Mouse (Mus musculus) CH12F3 (cell line): ENCODE measurements around the gene Slc5a8.

Experiments used
- in situ Hi-C: fragments of 300-500 bp; cut with MboI; formaldehyde crosslinking; loops from 2 replicates; pipeline ENCODE4 v1.14.3; 2020; ENCODE audit warnings: low sequenced_read_pairs

The Slc5a8 gene

DNA sequence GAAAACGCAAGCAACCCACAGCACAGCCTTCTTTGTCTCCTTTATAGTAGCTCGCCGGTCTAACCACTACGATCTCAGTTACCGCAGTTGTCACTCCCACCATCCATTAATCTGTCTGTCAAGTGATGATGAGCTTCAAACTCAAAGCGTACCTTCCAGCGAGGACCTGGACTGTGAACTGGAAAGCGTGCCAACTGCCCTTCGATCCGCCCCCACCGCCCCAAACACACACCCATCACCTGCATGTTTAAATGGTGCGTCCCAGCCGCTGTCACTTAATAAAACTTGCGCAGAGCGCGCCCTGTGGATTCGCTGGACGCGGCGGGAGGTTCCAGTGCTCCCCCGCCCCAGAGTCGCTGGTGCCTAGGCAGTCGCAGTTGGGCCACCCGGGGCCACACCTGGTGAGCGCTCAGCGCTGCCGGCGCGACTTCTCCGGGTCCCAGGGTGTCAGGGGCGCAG, at the start of gene Slc5a8:
Gene Slc5a8, plus strand, starts transcription at position 361 of the 459 bp plus-strand sequence.
- in situ Hi-C loops: no loop called here

DNA sequence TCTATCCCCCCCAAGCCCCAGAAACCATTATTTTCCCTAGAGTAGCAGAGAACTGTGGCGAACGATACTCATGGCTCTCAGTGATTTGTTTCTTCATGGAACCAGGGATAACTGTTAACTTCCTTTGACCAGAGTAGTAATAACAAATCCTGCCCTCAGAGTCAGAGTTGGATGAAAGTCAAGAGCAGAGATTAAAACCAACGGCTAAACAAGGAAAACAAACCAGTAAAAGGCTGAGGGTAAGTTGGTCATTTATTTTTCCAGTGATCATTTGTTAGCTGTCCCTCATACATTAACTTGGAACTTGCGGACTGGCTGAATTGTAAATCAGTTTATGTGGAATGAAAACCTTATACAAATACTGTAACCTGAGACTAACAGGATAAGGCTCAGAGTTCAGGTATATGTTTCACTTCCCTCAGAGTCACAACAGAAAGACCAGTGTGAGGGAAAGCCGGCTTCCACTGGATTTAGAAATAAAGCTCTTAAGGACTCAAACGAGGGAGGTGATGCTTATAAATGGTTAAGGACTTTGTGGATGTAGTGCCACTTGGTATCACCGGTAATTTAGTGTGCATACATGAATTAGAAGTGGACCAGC, 36.8 kb upstream of the Slc5a8 start:
- in situ Hi-C loops: no loop called here

DNA sequence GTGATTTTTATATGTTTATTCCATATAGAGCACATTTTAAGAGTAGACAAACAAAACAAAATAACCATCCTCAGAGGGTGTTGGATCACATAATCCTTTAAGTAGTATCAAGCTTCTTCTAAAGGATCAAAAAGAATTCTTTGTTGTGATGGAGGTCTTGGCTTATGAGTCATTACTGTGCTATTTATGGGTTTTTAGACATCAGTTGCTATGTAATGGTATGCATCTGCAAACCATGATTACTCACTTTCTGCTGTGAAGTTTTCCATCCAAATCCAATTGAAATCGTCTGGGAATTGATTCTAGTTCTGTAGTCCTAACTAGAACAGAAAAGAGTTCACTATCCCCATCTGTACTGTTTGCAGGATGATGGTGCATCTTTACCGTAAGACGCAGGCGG, 35.8 kb upstream of the Slc5a8 start:
- in situ Hi-C loops: no loop called here

DNA sequence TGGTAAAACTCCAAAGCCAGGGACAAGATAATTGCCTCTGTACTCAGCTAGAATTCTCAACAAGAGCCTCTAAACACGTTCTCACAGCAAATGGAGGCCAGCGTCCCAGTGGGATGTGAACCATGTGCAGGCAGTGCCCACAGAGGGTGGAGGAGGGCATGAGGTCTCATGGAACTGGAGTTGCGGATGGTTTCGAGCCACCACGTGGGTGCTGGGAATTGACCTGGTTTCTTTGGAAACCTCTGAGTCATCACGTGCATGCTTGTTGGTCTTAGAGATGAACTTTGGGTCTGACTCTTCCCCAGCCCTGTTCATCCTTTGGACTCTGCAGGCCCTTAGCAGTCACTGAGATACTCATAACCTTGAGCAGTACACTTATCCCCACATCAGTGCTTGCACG, 32.5 kb upstream of the Slc5a8 start:
- in situ Hi-C loops: no loop called here

DNA sequence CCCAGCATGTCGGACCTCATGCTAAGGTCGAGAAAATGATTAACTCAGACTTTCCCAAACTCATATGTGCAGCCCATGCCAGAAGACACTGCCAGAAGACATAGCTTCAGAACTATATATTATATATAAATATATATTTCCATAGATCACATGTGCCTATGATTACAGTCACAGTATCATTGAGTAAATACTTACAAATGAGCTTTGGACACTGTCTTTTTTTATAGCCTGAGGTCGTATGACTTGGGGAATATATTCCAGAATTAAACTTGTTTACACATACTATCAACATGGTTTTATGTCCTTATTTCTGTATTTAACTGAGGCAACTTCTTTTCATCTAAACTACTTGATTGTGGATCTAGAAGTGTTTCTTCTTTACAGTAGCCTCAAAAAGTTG, 24.9 kb upstream of the Slc5a8 start:
- in situ Hi-C loops: no loop called here

DNA sequence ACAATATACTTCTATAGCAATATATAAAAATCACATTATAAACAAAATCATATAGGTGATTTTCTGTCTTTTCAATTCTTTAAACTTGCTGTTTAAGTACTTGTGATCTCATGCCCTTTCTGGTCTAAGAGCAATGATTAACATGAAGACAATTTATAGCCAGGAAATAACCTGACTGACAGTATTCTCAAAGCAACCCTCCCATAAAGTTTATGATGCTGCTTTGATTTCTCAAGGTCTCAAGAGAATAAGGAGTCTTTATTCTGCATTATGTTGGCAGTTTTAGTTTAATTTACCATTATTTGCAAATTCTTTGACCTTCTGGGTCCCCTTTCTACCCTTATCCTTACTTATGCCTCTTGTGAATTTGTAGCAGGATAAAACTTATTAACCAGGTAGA, 24.4 kb upstream of the Slc5a8 start:
- in situ Hi-C loops: no loop called here

DNA sequence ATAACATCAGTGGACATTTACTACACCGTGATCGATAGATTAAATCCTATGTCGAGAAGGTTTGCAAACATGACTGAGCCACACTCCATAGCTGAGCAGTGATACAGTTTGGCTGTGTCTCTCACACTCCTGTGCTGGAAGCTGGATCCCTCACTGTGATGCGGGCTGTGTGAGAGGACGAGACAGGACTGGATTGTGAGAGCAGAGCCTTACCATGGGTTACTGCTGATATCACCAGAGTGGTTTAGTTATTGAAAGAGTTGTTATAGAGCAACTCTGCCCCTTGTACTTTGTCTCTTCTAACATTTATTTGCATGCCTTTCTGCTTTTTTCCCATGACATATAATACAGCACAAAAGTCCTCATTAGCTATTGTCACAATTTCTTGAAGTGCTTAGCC, 23.5 kb upstream of the Slc5a8 start:
- in situ Hi-C loops: no loop called here

DNA sequence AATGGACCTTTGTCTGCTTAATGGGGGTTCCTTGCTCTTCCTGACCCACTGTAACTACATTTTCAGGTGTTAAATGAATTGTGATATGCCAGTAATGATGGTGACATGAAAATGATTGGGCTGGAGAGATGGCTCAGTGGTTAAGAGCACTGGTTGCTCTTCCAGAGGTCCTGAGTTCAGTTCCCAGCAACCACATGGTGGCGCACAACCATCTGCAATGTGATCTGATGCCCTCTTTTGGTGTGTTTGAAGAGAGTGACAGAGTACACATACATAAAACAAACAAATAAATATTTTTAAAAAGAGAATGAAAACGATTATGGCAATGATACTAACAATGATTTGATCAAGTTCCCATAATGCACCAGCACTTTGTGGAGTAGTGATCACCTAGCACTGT, 19.8 kb upstream of the Slc5a8 start:
- in situ Hi-C loops: no loop called here

DNA sequence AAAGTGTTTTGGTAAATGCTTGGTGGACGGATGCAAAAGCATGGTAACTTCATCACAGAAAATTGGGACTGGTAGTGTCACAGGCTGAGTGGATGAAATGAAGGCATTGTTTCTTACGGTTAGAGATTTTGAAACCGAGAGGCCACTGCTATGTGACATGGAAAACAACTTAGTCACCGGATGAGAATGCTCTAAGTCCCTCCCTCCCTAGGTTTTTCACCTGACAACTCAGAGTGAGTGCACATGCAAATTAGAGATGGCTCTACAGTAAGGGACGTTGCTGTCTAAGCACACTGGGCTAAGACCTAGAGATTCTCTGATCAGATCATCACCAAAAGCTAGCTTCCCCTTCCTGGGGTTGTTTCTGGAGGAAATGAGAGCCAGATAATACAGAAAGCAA, 10.9 kb upstream of the Slc5a8 start:
- in situ Hi-C loops: no loop called here

DNA sequence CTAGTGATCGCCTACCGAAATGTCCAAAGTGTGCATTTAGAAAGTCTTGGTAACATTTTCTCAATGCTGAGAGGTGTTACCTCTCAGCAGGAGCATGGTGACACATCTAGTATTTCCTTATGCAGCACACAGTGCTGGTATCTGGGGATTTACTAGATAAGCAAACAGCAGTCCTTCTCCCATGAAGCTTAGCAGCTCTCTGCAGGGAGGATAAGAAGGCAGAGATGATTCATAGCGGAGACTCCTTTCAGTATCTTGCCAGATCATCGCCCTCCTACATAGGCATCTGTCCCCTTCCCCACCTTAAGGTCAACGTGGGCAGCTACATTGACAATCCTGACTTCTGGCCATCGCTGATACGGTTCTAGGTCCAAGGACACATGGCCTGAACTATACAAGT, 8.4 kb upstream of the Slc5a8 start:
- in situ Hi-C loops: no loop called here

DNA sequence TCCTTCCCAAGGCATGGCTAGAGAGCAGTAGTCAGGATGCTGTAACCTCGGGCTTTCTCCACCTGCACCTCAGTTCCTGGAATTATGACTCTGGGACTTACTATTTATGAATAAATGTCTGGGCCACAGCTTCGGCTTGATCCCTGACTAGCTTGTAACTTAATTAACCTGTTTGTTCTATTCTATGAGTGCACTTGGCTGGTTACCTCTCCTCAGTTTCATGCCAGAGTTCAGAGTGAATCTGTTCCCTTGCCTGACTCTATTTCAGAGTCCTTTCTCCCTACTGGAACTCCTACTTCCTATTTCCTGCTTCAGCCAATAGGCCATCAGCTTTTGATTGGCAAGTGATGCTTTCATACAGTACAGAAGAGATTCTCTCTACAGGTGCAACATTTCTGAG, 2.1 kb upstream of the Slc5a8 start:
- in situ Hi-C loops: no loop called here

DNA sequence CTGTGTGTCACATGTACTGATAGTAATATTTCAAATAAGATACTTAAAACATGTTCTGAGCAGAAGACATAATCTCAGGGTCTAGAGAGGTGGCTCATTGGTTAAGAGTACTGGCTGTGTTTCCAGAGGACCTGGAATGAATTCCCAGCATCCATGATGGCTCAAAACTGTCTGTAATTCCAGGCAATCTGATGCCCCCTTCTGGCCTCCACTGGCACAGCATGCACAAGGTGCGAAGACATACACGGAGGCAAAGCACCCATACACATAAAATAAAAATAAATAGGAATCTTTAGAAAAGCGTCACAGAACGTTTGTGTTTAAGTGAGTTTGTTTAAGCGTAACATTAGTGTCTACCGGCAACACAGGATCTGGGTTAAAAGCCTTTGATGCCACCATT, 956 bp upstream of the Slc5a8 start:
- in situ Hi-C loops: no loop called here

DNA sequence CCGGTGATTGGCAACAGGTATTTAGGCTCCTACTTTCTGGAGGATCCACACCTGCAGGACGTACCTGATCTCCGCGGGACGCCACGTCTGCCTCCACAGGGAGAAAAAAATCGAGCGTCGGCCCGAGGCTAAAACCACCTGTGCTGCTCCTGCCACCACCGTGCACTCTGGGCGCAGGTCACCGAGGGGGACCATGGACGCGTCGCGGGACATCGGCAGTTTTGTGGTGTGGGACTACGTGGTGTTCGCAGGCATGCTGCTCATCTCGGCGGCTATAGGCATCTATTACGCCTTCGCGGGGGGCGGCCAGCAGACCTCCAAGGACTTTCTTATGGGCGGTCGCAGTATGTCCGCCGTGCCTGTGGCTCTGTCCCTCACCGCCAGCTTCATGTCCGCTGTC, 322 bp downstream of the Slc5a8 start:
- in situ Hi-C loops: no loop called here

DNA sequence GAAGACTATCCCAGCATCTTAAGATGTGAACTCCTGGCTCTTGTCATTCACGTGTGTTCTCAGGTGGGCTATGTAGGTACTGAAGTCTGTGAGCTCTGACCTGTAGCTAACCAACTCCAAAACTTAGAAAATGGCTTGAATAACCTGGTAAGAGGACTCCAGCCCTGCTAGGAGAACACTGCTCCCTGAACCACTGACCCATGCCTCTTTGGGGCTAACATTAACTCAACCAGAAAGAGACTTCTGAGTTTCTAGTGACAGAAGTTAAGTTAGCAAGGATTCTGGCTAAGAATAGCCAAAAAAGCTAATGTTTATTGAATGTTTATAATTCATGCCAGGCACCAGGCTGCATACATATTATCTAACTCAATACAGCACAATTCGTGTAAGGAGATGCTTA, 2.6 kb downstream of the Slc5a8 start:
- in situ Hi-C loops: no loop called here

DNA sequence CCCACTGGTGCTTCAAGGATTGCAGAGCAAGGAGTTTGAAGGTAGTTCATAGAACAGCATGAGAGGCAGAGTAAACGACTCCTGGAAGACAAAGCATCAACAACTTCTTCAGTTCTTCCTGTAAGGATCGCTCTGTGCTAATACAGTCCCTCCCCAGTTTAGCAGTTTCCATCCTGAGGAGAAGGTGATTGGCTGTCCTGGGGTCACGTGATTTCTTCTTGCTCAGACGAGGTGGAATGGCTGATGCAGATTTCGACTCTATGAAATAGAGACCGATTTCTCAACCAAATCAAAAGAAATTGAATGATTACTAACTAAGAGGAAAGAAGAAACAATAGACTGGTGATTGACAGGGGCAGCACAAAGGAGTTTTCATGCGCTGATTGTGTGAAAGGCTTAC, 5.6 kb downstream of the Slc5a8 start:
- in situ Hi-C loops: no loop called here

DNA sequence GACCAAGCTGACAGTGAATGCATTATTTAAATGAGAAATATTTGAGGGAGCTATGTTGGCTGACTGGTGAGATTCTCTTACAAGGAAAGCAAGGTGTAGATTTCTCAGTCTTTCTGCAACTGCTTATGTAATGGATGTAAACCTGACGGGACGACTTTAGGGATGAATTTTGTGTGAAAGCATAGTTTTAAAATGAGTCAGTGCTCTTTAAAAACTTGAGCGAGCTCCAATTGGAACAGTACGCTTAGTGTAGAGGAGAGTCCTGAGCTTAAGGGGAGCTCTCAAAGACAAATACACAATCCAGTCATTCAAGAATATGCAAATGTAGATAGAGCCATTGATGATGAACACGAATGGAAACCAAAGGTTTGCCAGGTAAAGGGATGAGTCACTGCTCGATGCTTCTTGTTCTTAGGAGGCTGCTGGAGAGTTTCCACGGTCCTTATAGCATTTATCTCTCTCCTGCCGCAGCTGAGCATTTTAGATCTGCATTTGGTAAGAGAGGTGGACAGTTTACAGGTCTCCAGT, 6.8 kb downstream of the Slc5a8 start:
- in situ Hi-C loops: no loop called here

DNA sequence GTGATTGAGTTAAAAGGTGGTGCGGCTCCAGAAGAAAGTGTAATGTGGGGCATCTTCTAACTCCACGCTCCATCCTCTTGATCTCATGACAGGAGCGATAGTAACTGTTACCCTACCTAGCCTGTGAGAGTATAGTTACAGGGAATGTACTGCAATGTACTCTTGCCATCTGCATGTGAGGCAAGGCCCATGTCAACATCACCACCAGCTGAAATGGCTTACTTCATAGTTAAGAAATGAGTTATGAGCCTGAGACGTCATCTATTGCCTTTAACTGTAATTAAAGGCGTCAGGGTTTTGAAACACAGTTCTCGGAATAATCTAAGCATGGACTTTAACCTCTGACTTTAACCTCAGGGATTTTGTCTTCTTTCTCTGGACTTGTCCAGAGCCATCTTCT, 11.2 kb downstream of the Slc5a8 start:
- in situ Hi-C loops: no loop called here

DNA sequence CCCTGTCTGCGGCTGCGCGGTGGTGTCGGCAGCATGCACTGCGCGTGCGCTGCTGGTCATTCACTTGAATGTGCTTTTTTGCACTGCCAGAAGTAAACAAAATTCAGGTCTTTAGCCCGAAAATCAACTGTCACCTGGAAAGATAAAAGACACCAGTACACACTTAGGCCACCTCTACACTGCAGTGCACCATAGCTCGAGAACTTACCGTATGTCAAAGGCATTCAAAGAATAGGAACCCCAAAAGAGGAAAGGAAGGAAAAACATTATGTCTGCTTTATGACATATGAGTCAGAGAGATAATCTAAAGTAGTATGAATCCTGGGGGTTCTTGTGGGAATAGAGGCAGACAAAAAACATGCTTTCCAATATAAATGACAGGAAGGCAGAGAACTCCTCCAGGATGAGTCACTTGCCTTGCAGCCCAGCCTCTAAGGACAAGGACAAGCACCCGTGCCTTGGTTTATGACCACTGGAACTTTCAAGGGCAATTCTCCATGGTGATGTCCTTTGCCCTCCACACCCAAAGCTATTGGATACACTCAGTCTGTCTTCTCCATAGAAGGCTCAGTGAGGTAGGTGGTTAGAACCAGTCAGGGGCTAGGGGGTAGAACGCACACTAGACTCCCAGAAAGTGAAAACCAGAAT, 64.0 kb downstream of the Slc5a8 start:
- in situ Hi-C loops: no loop called here

DNA sequence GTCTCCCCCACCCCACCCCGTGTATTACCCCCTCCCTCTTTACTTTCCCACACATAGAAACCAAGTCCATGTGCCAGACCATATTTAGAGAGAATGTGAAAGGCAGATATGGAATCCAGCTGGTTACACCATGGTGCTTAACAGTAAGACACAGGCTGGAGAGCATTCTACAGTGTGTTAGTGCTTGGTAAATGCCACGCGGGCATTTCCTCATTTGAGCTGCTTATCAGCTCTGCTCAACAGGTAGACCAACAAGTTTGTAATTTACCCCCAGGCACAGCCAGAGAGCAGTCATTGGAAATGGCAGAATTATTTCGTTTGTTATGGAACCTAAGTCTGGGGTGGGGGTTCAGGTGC, 64.5 kb downstream of the Slc5a8 start:
- in situ Hi-C loops: no loop called here

DNA sequence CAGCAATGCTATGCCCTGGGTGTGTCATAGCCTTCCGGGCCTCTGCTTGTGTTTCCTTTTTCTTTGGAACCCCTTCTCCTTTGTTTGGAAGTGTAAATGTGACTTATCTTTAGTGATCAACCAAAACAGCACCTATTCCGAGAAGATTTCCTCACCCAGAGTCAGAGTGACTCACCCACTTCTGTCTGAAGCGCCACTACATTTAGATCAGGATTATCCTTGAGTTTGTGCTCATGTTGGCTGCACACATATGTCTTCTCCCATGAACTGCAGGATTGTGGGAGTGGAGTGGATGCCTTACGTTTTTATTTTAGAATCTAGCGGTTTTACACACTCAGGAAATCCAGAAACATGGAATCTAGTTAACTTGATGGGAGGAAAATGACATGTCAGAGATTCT, 75.0 kb downstream of the Slc5a8 start:
- in situ Hi-C loops: no loop called here

DNA sequence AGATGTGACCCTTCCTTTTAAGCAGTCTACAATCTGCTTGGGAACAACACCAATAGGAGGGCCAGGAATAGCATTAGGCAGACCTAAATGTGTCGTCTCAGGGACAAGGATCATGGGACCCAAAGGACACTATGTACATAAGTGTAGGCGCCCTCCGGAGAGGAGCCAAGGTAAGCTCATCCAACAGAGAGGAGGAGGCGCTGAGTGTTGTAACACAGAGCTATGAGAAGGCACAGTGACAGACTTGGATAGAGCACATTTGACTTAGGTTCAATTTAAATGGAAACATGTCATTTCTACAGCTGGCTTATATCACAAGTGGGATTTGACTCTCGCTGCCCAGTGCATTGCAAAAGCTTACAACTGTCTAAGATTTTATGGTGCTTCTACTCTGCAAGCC, 82.8 kb downstream of the Slc5a8 start:
- in situ Hi-C loops: no loop called here

DNA sequence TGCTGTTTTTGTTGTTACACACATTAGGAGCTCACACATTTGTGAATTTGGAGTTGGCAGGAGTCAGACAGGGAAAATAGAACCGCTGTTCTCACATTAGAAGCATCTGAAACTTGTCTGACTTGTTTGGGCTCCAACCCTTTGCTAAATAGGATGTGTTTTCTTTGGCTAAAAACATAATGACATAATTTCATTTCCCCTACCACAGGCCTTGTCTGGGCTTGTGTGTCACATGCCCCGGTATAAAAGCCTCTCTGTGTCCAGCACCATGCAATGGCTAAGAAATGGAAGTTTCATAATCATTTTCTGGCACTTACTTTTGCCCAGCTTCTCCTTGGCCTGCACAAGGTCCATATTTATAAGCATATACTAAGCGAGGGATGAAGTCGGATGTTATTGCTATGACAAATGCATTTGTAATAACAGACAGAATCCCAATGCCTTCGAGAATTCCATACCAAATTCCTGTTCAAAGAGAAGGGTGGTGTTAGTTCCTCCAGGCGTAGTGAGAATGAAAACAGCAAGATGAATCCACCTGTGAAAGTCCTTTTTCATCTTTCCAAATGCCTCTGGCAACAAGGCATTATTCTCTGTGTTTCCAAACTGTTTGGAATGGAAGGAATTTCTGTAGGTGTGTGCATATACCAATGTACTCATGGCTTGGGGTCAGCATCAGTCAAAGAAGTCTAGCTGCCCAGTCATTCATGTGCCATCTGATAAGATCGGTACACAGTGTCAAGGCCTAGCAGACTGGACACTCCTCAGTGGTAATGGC, 85.3 kb downstream of the Slc5a8 start:
- in situ Hi-C loops: no loop called here
